Mouse (Mus musculus) erythroblast, embryonic 14.5 days (primary cell): ENCODE measurements around the gene Ak3.

Experiments used
- GATA1 ChIP-seq: IDR thresholded peaks from 2 replicates; pipeline ENCODE4 v1.6.1; 2012; ENCODE audit warnings: low read length, inconsistent platforms, mixed read lengths
- TAL1 ChIP-seq: IDR thresholded peaks from 3 replicates; pipeline ENCODE4 v1.6.1; 2012; ENCODE audit warnings: low read length, inconsistent platforms, mixed read lengths

DNA sequence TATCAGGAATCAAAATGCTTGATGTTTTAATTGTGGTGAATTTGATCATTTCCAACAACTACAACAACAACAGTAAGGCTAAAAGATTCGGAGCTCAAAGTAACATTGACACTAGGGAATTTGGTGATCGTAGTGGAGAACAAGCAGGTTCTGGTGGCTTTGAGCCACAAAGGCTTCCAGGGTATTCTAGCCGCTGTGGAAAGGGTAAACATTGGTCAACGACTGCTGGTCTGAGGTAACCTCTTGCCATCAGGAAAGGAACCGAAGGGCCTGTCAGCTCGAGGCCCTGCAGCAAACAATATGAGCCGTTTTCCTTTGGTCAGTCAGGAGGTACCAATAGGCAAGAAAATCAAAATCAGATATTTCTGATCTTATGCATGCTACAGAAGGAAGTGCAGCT is 65.1 kb downstream of the Ak3 start:
- TF ChIP-seq TAL1 (no peak), GATA1 (no peak)
